17 mouse cellular contexts compared by ENCODE assay signal in the genomic region with DNA sequence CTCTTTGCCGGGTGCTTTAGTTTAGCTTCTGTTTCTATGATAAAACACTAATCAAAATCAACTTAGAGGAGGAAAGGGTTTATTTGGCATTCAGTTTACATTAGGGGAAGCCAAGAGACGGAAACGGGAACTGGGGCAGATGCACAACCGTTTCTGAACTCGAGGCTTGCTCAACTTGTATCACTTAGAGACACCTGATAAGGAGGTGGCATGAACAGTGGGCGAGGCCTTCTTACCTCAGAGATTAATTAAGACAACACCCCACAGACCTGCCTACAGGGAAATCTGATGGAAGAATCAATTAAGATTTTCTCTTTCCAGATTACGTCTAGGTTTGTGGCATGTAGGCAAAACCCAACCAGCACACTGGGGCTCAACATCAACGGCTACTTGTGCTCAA.
"Had no signal": no experiment of that assay in that cellular context is flagged by ENCODE, and none has a peak within 500 bp of the region (broad histone marks: within the 10 kb centered on the region; RNA-seq: fewer than 3 reads in every experiment).

No protein-coding gene starts in this region.

- ATAC-seq: lung, postnatal 0 days; midbrain, embryonic 15.5 days had no signal

- DNase-seq: liver, postnatal 0 days; lung, adult 2 months; lung, postnatal 14 days; lung, postnatal 36 days; right cerebral cortex, postnatal 14 days; thymus, adult 18-20 months; thymus, postnatal 14 days; thymus, postnatal 36 days had no signal

- H3K9ac ChIP-seq: liver, embryonic 15.5 days; liver, postnatal 0 days; lung, embryonic 15.5 days; midbrain, embryonic 12.5 days; midbrain, embryonic 15.5 days; neural tube, embryonic 12.5 days; stomach, embryonic 15.5 days had no signal

- H3K27me3 ChIP-seq: liver, embryonic 15.5 days; lung, embryonic 15.5 days; megakaryocyte, embryonic 14.5 days; midbrain, embryonic 12.5 days; midbrain, embryonic 15.5 days; neural tube, embryonic 12.5 days; stomach, embryonic 15.5 days had no signal

- H3K9me3 ChIP-seq: liver, embryonic 15.5 days; lung, embryonic 15.5 days; megakaryocyte, embryonic 14.5 days; midbrain, embryonic 12.5 days; midbrain, embryonic 15.5 days; neural tube, embryonic 12.5 days; stomach, embryonic 15.5 days had no signal

- H3K4me1 ChIP-seq: liver, embryonic 15.5 days; lung, embryonic 15.5 days; megakaryocyte, embryonic 14.5 days; midbrain, embryonic 12.5 days; midbrain, embryonic 15.5 days; neural tube, embryonic 12.5 days; stomach, embryonic 15.5 days had no signal

- H3K4me3 ChIP-seq: liver, embryonic 15.5 days; lung, embryonic 15.5 days; megakaryocyte, embryonic 14.5 days; midbrain, embryonic 12.5 days; midbrain, embryonic 15.5 days; neural tube, embryonic 12.5 days; stomach, embryonic 15.5 days had no signal

- H3K4me2 ChIP-seq: liver, embryonic 15.5 days; lung, embryonic 15.5 days; midbrain, embryonic 12.5 days; midbrain, embryonic 15.5 days; neural tube, embryonic 12.5 days; stomach, embryonic 15.5 days had no signal

- H3K27ac ChIP-seq: liver, embryonic 15.5 days; lung, embryonic 15.5 days; macrophage; midbrain, embryonic 12.5 days; midbrain, embryonic 15.5 days; neural tube, embryonic 12.5 days; stomach, embryonic 15.5 days had no signal
